Mouse (Mus musculus): Measurements from ENCODE around the gene Cd44. TPM values are rescaled to one million over a fixed set of nuclear protein-coding genes. Genes with fewer than 3 reads are reported as not detected.

Gene Cd44
- polyA plus RNA-seq, 1 experiment, result 0.15 TPM

DNA sequence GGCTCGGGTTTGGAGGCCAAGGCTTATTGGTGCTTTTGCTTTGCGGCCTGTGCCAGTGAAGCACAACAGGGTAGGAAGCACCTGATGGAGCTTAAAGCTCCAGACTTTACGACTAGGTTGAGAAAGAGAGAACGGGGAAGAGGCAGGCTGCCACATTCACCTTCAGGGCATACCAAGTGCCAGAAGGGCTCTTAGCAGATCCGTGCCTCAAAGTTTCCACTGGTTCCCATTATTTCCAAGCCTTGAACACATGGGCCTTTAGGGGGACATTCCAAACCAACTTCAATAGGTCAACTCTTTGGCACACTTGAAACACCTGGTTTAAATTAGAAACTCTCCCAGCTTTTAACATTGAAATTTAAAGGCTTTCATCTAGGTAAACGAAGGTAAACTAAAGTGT, 108.7 kb downstream of the Cd44 start:
- Histone ChIP-seq H3K27ac (ENCODE audit: control insufficient read depth, insufficient read depth, low read depth, low read length) (no peak overlapping the region), H3K4me3 (ENCODE audit: control insufficient read depth, low read depth, low read length) (no peak overlapping the region), H3K27me3 (ENCODE audit: control insufficient read depth, insufficient read depth, low read length) (no peaks in the 10 kb centered on the region), H3K4me1 (ENCODE audit: control insufficient read depth, insufficient read depth, low read length) (no peaks in the 10 kb centered on the region), H3K36me3 (ENCODE audit: control insufficient read depth, insufficient read depth, low read length) (no peaks in the 10 kb centered on the region)
- TF ChIP-seq POLR2A (IDR thresholded peaks at IDR 0.05; ENCODE audit: control insufficient read depth, low read depth, low read length), result no peak
- no peak for TF ChIP-seq CTCF (IDR thresholded peaks at IDR 0.05; ENCODE audit: control insufficient read depth, insufficient read depth, insufficient replicate concordance, low read depth, low read length)

DNA sequence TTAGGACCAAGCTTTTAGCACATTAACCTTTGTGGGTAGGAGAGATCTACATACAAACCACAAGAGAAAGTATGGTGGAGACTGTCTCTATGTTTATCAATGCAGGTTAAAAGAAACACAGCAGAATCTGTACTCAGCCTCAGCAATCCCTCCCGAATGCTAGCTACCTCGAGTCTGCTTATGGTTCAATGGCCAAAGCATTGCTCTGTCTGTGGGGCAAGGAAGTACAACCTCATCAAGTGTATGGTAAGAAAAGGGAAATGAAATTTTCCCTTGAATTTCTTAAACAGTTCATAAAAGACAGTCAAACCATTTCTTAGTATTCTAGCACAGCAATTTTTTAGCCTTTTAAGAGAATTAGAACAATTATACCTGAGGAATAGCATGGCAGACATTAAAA, 109.8 kb downstream of the Cd44 start:
- TF ChIP-seq POLR2A (IDR thresholded peaks at IDR 0.05; ENCODE audit: control insufficient read depth, low read depth, low read length) (no peak), CTCF (IDR thresholded peaks at IDR 0.05; ENCODE audit: control insufficient read depth, insufficient read depth, insufficient replicate concordance, low read depth, low read length) (no peak)

DNA sequence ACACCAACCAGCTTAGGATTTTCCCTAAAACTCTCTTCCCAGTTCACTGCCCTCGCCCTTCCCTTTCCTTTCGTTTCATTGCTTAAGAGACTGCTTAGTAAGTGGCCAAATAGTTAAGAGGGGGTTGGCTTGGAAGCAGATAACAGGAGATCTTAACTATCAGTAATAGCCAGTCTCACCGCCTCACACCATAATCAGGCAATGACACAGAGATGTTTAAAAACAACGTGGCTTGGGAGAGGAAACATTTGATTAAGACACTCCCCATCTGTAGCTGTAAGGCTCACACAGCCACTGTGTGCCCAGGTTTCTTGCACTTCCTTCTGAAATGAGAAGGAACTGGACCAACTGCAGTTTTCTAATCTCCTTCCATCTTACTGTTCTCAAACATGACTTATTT, 115.8 kb downstream of the Cd44 start:
- no peaks in the 10 kb centered on the region for H3K27me3 ChIP-seq (ENCODE audit: control insufficient read depth, insufficient read depth, low read length)
- H3K4me1 ChIP-seq (ENCODE audit: control insufficient read depth, insufficient read depth, low read length), result no peaks in the 10 kb centered on the region
- TF ChIP-seq POLR2A (IDR thresholded peaks at IDR 0.05; ENCODE audit: control insufficient read depth, low read depth, low read length) (no peak), CTCF (IDR thresholded peaks at IDR 0.05; ENCODE audit: control insufficient read depth, insufficient read depth, insufficient replicate concordance, low read depth, low read length) (no peak)
- no peak overlapping the region for H3K27ac ChIP-seq (ENCODE audit: control insufficient read depth, insufficient read depth, low read depth, low read length)
- H3K36me3 ChIP-seq (ENCODE audit: control insufficient read depth, insufficient read depth, low read length), result no peaks in the 10 kb centered on the region
- no peak overlapping the region for H3K4me3 ChIP-seq (ENCODE audit: control insufficient read depth, low read depth, low read length)

More for the DNA sequence above, 109.8 kb downstream of the Cd44 start:
- H3K4me3 ChIP-seq (ENCODE audit: control insufficient read depth, low read depth, low read length), result no peak overlapping the region
- no peaks in the 10 kb centered on the region for H3K4me1 ChIP-seq (ENCODE audit: control insufficient read depth, insufficient read depth, low read length)
- no peaks in the 10 kb centered on the region for H3K36me3 ChIP-seq (ENCODE audit: control insufficient read depth, insufficient read depth, low read length)
- no peaks in the 10 kb centered on the region for H3K27me3 ChIP-seq (ENCODE audit: control insufficient read depth, insufficient read depth, low read length)
- H3K27ac ChIP-seq (ENCODE audit: control insufficient read depth, insufficient read depth, low read depth, low read length), result no peak overlapping the region

DNA sequence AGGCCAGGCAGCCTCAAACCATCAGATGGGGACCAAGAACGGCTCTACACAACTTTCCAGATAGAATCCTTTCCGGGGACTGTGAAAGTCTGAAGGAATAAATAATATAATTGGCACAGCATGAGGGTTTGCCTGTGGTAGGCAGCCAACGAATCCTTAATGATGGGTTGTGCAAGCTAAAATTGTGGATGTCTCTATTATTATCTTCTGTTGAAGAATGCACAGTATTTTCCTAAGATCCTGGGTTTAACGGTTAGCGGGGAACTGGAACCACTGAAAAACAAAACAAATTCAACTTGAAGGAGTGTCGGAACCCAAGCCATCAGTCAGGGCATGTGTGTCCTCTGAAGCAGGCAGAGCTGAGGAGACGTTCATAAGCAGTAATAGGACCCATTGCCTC, 118.7 kb downstream of the Cd44 start:
- H3K27me3 ChIP-seq (ENCODE audit: control insufficient read depth, insufficient read depth, low read length), result no peaks in the 10 kb centered on the region
- no peak overlapping the region for H3K4me3 ChIP-seq (ENCODE audit: control insufficient read depth, low read depth, low read length)
- TF ChIP-seq CTCF (IDR thresholded peaks at IDR 0.05; ENCODE audit: control insufficient read depth, insufficient read depth, insufficient replicate concordance, low read depth, low read length) (no peak), POLR2A (IDR thresholded peaks at IDR 0.05; ENCODE audit: control insufficient read depth, low read depth, low read length) (no peak)
- H3K4me1 ChIP-seq (ENCODE audit: control insufficient read depth, insufficient read depth, low read length), result no peaks in the 10 kb centered on the region
- H3K27ac ChIP-seq (ENCODE audit: control insufficient read depth, insufficient read depth, low read depth, low read length), result no peak overlapping the region
- no peaks in the 10 kb centered on the region for H3K36me3 ChIP-seq (ENCODE audit: control insufficient read depth, insufficient read depth, low read length)

DNA sequence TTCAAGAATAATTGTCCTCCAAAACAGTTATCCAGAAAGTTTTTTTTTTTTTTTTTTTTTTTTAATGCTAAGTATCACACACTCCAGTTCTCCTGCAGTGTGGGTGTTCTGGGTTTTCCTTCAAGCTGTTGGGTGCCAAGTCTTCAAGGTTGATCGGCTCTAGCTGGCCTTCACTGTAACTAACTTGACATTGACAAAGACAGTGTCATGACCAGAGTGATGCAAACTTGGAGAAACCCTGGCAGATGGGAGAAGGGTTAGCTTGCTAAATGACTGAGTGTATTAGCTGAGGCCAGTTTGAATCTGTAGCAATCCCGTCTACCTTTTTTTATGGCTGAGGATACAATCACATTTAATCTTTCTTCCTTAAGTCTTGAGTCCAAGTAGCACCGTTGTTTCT, 123.3 kb downstream of the Cd44 start:
- Histone ChIP-seq H3K27ac (ENCODE audit: control insufficient read depth, insufficient read depth, low read depth, low read length) (no peak overlapping the region), H3K27me3 (ENCODE audit: control insufficient read depth, insufficient read depth, low read length) (no peaks in the 10 kb centered on the region), H3K4me1 (ENCODE audit: control insufficient read depth, insufficient read depth, low read length) (no peaks in the 10 kb centered on the region), H3K36me3 (ENCODE audit: control insufficient read depth, insufficient read depth, low read length) (no peaks in the 10 kb centered on the region), H3K4me3 (ENCODE audit: control insufficient read depth, low read depth, low read length) (no peak overlapping the region)
- no peak for TF ChIP-seq POLR2A (IDR thresholded peaks at IDR 0.05; ENCODE audit: control insufficient read depth, low read depth, low read length)

DNA sequence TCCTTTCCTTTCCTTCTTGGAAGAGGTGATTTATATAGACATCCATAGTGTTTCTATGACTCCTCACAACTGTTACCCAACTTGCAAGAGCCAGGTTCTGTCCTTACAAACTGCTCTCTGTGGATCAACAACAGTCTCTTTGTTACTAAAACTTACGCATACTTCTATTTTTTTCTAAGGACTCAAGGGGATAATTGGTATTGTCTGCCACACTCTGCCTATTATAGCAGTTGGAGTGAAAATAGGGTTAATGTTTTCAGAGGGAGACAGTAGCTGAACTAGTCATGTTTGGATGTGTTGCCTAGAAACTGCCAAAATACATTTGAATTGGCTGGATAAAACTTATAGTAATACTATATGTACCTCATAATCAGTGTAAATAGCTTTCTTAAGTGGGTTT, 125.9 kb downstream of the Cd44 start:
- Histone ChIP-seq H3K36me3 (ENCODE audit: control insufficient read depth, insufficient read depth, low read length) (no peaks in the 10 kb centered on the region), H3K4me1 (ENCODE audit: control insufficient read depth, insufficient read depth, low read length) (no peaks in the 10 kb centered on the region), H3K4me3 (ENCODE audit: control insufficient read depth, low read depth, low read length) (no peak overlapping the region), H3K27me3 (ENCODE audit: control insufficient read depth, insufficient read depth, low read length) (no peaks in the 10 kb centered on the region), H3K27ac (ENCODE audit: control insufficient read depth, insufficient read depth, low read depth, low read length) (no peak overlapping the region)
- no peak for TF ChIP-seq POLR2A (IDR thresholded peaks at IDR 0.05; ENCODE audit: control insufficient read depth, low read depth, low read length)
- TF ChIP-seq CTCF (IDR thresholded peaks at IDR 0.05; ENCODE audit: control insufficient read depth, insufficient read depth, insufficient replicate concordance, low read depth, low read length), result no peak

DNA sequence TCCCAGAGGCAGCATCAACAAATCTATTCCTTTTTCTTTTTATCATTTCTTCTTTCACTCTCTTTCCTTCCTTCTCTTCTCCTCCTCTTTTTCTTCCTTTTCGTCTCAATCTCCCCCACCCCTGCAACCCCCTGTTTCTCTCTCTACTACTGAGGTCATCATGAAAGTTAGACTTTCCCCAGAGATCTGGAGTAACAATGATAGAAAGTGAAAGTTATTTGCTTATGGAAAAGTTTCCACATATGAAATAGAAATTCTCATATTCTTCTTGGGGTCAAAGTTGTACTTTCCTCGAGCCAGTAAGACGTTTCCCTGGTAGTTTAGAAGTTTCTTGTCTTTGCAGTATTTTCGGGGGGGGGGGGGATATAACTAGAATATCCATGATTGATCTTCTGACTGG, 126.8 kb downstream of the Cd44 start:
- TF ChIP-seq CTCF (IDR thresholded peaks at IDR 0.05; ENCODE audit: control insufficient read depth, insufficient read depth, insufficient replicate concordance, low read depth, low read length) (no peak), POLR2A (IDR thresholded peaks at IDR 0.05; ENCODE audit: control insufficient read depth, low read depth, low read length) (no peak)
- H3K4me1 ChIP-seq (ENCODE audit: control insufficient read depth, insufficient read depth, low read length), result no peaks in the 10 kb centered on the region

DNA sequence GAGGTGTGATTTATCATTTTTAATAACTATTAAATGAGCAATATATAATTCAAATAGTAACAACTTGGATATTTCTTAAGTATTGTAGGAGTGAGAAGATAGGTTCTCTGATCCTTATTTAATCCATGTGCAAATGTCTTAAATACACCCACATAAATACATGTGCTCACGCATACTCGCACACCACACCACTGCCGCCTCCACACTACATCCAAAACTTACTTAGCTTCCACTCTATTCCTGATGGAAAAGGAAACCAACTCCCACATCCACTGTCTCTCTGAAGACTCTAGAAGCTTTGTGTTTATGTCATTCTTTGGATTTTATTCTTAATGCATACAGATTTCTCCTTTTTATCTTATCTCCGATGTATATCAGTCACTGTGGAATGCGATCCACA, 129.2 kb downstream of the Cd44 start:
- no peaks in the 10 kb centered on the region for H3K36me3 ChIP-seq (ENCODE audit: control insufficient read depth, insufficient read depth, low read length)
- TF ChIP-seq CTCF (IDR thresholded peaks at IDR 0.05; ENCODE audit: control insufficient read depth, insufficient read depth, insufficient replicate concordance, low read depth, low read length) (no peak), POLR2A (IDR thresholded peaks at IDR 0.05; ENCODE audit: control insufficient read depth, low read depth, low read length) (no peak)
- no peaks in the 10 kb centered on the region for H3K4me1 ChIP-seq (ENCODE audit: control insufficient read depth, insufficient read depth, low read length)
- H3K27me3 ChIP-seq (ENCODE audit: control insufficient read depth, insufficient read depth, low read length), result no peaks in the 10 kb centered on the region
- no peak overlapping the region for H3K4me3 ChIP-seq (ENCODE audit: control insufficient read depth, low read depth, low read length)
- no peak overlapping the region for H3K27ac ChIP-seq (ENCODE audit: control insufficient read depth, insufficient read depth, low read depth, low read length)

More for the DNA sequence above, 126.8 kb downstream of the Cd44 start:
- no peak overlapping the region for H3K27ac ChIP-seq (ENCODE audit: control insufficient read depth, insufficient read depth, low read depth, low read length)
- no peaks in the 10 kb centered on the region for H3K27me3 ChIP-seq (ENCODE audit: control insufficient read depth, insufficient read depth, low read length)
- H3K36me3 ChIP-seq (ENCODE audit: control insufficient read depth, insufficient read depth, low read length), result no peaks in the 10 kb centered on the region
- H3K4me3 ChIP-seq (ENCODE audit: control insufficient read depth, low read depth, low read length), result no peak overlapping the region
